Mouse (Mus musculus) hindbrain, embryonic 12.5 days (tissue): Measurements from ENCODE around the gene Pigt. TPM values are rescaled to one million over a fixed set of nuclear protein-coding genes. Genes with fewer than 3 reads are reported as not detected.

Experiments used
- polyA plus RNA-seq: library from polyadenylated mRNA; unstranded; fragments of >200 nt; fragmentation: Nextera tagmentation; extraction: Ambion mirVana; gene quantifications from 2 replicates; pipeline ENCODE4 v1.2.1, GENCODE M21; 2016

The Pigt gene
- polyA plus RNA-seq, 1 experiment from 2014 or later: 48.9 TPM

Other genes starting within 250 kb of the Pigt start
- not detected in 2 replicates for gene Svs3b, start 240.9 kb upstream of the Pigt start, polyA plus RNA-seq
- not detected in 2 replicates for gene Svs4, start 219.1 kb upstream of the Pigt start, polyA plus RNA-seq
- gene Svs3a, start 208.3 kb upstream of the Pigt start, polyA plus RNA-seq: not detected in 2 replicates
- not detected in 2 replicates for gene Svs6, start 180.8 kb upstream of the Pigt start, polyA plus RNA-seq
- gene Svs5, start 164.8 kb upstream of the Pigt start, polyA plus RNA-seq: not detected in 2 replicates
- 1.2 and 2.0 TPM in 2 replicates for gene Slpi, start 108.4 kb upstream of the Pigt start, polyA plus RNA-seq
- 0.33 and 0.37 TPM in 2 replicates for gene Rbpjl, start 94.4 kb upstream of the Pigt start, polyA plus RNA-seq
- gene Matn4, start 92.4 kb upstream of the Pigt start, polyA plus RNA-seq: 31.5 and 39.5 TPM in 2 replicates
- gene Sdc4, start 53.6 kb upstream of the Pigt start, polyA plus RNA-seq: 17.6 and 18.8 TPM in 2 replicates
- 65.1 and 71.5 TPM in 2 replicates for gene Sys1, start 40.6 kb upstream of the Pigt start, polyA plus RNA-seq
- gene Gm20458, start 36.6 kb upstream of the Pigt start, polyA plus RNA-seq: 1.2 and 5.7 TPM in 2 replicates
- gene Trp53tg5, start 23.8 kb upstream of the Pigt start, polyA plus RNA-seq: not detected in 2 replicates
- gene Dbndd2, start 11.4 kb upstream of the Pigt start, polyA plus RNA-seq: 5.1 and 7.2 TPM in 2 replicates
- 21.0 and 48.2 TPM in 2 replicates for gene Wfdc2, start 64.9 kb downstream of the Pigt start, polyA plus RNA-seq
- gene Spint3, start 75.9 kb downstream of the Pigt start, polyA plus RNA-seq: not detected in 2 replicates
- not detected in 2 replicates for gene Wfdc6a, start 87.9 kb downstream of the Pigt start, polyA plus RNA-seq
- gene Eppin, start 96.1 kb downstream of the Pigt start, polyA plus RNA-seq: not detected in 2 replicates
- not detected in 2 replicates for gene Wfdc6b, start 116.0 kb downstream of the Pigt start, polyA plus RNA-seq
- not detected in 2 replicates for gene Wfdc8, start 116.1 kb downstream of the Pigt start, polyA plus RNA-seq
- gene Wfdc16, start 141.3 kb downstream of the Pigt start, polyA plus RNA-seq: not detected in 2 replicates
- not detected in 2 replicates for gene Wfdc10, start 158.5 kb downstream of the Pigt start, polyA plus RNA-seq
- not detected in 2 replicates for gene Wfdc9, start 159.1 kb downstream of the Pigt start, polyA plus RNA-seq
- gene Wfdc11, start 176.6 kb downstream of the Pigt start, polyA plus RNA-seq: not detected in 2 replicates
- gene Wfdc13, start 187.6 kb downstream of the Pigt start, polyA plus RNA-seq: not detected in 2 replicates
- not detected in 2 replicates for gene Spint4, start 201.0 kb downstream of the Pigt start, polyA plus RNA-seq
- not detected in 2 replicates for gene Spint5, start 217.8 kb downstream of the Pigt start, polyA plus RNA-seq
- gene Wfdc3, start 248.4 kb downstream of the Pigt start, polyA plus RNA-seq: 1.0 and 1.2 TPM in 2 replicates
- 85.3 and 89.7 TPM in 2 replicates for gene Dnttip1, start 248.5 kb downstream of the Pigt start, polyA plus RNA-seq